Mouse (Mus musculus): ENCODE results near the gene Gm45711.

The Gm45711 gene

DNA sequence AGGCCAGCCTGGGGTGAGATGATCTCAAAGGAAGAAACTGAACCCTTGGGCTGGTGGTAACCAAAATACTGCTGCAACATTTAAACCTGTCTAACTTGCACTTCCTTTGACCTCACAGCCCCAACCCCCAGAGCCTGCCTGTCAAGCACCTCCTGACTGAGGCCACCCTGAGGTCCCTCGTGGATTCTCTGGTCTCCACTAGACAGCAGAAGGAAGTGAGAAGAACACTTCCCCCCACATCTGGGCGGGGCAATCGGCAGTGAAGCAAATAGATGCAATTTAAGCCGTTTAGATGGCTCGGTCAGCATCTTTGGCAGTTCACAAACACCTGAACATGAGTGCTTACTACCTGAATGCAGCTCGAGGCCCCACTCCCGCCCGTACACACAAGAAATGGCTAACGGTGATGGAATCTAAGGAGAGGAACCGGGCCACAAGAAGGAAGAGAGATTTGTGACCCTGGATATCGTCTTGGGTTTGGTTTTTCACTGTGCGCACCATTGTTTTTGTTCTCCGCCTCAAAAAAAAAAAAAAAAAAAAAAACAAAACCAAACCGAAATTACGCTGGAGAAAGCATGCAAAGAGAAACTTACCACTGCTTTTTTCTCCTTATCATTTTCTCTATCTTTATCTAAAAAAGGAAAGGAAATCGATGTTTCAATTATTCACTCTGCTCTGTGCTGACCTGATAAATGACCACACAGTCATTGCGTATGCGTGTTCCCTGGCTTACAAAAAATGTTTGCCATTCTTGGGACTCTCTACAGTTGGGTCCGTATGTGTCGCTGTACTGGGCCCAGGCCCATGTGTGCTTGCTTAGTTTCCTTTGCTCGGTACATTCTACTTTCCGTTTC lies 62.6 kb downstream of the Gm45711 start:
- DNase-seq (ENCODE audit: low read depth in 2 of 2, low spot score in 2 of 2): peak; percentile 37 to 51

- DNase-seq (ENCODE audit: low read depth in 2 of 2, low spot score in 2 of 2): no peak
Measured at GRCm38 (mm10) chr8:104246621-104247020, 63.3 kb downstream of the Gm45711 start.

DNA sequence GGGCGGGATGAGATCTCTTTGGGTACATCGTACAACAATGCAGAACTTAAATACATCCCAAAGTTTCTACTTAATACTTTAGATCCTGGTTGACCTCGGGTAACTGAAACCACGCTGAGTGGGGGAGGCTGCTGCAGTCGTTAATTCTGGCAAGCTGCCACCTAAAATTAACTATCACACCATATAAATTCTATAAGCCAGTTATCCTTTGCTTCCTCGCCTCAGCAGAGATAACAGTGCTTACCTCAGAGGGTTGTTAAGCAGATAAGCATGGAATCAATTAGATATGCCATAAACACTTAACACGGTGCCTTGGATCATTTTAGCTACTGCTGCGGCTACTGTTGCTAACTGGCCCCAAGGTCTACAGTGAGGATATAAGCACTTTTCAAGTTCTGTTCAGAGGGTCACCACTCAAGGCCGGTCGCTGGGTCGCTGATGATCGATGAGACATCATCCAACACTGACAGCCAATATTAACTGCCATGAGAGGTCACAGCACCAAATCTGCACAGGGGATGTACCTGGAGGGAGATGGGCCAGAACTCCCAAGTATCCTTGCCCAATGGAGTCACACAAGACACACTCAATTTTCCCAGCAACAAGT lies 67.7 kb downstream of the Gm45711 start:
- no peak for DNase-seq (ENCODE audit: low read depth in 2 of 2, low spot score in 2 of 2)

DNA sequence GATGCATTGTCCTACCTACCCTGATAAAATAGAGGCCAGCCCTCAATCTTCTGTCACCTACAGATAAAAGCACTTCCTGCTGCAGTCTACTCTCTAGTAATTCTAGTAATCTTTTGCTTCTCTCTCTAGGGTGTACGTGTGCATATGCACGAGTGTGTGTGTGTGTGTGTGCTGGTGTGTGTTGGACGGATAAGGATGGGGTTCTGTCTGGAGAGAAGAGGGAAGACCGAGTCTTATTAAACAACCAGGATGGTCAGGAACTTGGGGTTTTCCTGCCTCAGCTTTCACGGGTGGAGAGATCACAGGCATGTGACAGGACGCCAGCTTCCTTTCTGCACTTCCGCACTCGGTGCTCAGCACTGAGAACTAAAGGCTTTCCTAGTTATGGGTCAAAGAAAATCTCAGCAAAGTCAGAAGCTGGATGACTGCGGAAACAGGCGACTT lies 70.4 kb downstream of the Gm45711 start:
- peak; percentile 39 to 48 for DNase-seq (ENCODE audit: low read depth in 2 of 2, low spot score in 2 of 2)

- no peak for DNase-seq (ENCODE audit: low read depth in 2 of 2, low spot score in 2 of 2)
Measured at GRCm38 (mm10) chr8:104234573-104234972, 75.3 kb downstream of the Gm45711 start.

DNA sequence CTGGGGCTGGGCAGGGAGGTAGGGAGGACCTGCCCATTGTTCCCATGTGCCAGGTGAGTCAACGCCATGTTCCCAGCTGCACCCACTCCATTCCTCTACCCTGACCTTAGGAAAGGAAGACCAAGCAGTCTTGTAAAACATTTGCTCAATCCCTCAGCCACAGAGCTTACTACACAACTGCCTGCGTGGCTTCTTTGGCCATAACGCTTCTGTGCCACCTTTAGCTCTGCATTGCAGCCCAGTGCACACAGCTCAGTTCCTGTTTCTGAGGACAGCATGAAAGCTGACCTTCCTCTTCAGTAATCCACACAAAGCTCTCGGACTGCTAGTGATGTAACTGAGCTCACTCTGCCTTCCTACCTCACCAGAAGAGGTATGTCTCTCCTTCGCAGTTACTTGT lies 77.0 kb downstream of the Gm45711 start:
- DNase-seq (ENCODE audit: low read depth in 2 of 2, low spot score in 2 of 2): no peak

GRCm38 (mm10) chr8:104232039-104232438 lies 77.8 kb downstream of the Gm45711 start:
- DNase-seq (ENCODE audit: low read depth in 2 of 2, low spot score in 2 of 2): no peak

Data from CD8-positive naive resting alpha-beta T cell, adult 2 months (primary cell).